Mouse (Mus musculus): Measurements from ENCODE around the gene Arhgap5.
A peak's percentile ranks its signal among the peaks of the same experiment; 100 is the strongest.

Arhgap5 gene

DNA sequence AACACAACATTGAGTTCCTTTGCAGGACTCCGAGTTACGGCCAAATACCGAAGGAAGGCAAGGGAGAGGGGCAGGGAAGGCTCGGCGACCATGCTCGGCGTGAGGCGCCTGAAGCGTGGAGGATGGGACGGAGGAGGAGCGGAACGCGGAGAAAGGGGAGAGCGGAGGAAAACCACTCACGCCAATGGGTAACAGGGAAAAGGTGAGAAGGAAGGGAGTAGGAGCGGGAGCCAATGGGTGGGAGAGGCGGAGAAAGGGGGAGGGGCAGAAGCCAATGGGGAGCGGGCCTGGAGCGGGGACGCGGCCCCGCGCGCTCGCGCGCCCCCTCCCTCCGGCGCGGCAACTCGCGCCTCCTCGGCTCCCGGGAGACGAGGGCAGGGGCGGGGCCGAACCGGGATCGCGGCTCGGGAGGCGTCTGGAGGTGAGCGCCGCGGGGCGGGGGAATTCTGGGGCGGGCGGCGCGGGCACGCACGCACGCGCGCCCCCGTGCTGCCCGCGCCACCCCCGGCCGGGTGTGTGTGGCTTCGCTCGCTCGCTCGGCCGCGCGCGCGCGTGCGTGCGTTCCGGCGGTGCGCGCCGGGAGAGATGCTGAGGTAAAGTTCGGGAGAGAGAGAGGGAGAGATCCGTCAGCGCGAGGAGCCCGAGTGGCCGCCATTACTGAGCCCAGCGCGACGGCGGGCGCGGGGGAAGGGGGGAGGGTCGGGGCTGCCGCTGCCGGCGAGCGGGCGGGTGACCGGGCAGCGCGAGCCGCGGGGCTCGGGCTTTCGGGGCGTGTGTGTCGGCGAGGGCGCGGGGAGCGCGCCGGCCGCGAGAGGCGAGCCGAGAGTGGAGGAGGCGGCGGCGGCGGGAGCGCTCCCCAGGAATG is at the start of gene Arhgap5:
TSS of gene Arhgap5 (plus strand) at position 517 of the 865 bp plus-strand sequence.
- peak; percentile 97 for DNase-seq

DNA sequence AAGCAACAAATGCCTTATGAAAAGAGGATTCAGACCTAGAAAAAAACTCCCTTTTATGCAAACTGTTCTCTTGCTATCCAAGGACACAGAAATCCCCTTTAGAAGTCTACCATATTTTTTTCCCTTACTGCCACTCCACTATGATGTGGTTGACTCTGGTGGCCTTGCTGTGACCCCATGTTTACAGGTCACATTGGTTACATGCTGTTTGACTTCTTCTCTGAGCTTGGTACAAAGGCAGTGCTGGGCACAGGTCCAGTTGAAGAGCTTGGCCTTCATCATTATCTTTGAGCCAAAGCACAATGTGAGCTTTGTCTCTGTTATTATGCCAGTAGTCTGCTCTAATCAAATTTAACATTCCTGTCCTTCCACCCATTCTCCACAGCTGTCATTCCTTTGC is 39.2 kb upstream of the Arhgap5 start:
- no peak for DNase-seq

DNA sequence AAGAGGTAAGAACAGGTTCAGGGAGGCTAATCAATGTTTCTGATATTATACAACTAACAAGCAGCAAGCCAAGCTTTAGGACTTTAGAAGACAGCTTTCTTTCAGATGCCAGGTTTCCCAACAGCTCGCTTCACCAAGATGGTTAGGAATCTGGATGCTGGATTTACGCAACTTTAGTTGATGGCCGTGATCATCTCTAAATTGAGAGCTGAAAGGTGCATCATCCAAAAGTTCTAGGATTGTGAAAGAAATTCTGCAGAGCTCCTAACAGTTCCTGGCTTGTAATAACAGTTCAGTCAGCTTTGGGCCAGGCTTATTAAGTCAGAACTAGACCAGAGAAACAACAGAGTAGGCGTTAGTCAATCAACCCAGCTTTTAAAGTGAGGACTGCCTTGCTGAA is 32.2 kb upstream of the Arhgap5 start:
- no peak for DNase-seq

GRCm38 (mm10) chr12:52473988-52474968 is 29.5 kb upstream of the Arhgap5 start:
- DNase-seq: peak; percentile 19

DNA sequence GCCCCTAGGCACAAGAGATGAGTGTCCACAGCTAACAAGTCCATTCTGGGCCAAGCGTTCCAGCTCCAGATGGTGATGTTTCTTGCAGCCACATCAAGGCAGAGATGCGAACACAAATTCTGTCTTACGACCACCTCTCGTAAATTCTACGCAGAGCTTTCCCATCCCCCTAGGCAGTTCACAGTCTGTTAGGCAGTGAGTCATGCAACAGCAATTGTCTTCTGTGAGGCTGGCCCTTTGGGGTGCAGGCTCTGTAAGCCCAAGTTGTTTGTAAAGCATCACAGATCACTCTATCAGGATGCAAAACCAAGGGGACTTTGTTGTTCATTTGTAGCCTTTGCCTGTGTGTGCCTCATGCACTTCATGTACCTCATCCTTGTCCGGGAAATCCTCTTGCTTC is 27.7 kb upstream of the Arhgap5 start:
- no peak for DNase-seq

- no peak for DNase-seq
Observed at GRCm38 (mm10) chr12:52478611-52479010, 25.2 kb upstream of the Arhgap5 start.

DNA sequence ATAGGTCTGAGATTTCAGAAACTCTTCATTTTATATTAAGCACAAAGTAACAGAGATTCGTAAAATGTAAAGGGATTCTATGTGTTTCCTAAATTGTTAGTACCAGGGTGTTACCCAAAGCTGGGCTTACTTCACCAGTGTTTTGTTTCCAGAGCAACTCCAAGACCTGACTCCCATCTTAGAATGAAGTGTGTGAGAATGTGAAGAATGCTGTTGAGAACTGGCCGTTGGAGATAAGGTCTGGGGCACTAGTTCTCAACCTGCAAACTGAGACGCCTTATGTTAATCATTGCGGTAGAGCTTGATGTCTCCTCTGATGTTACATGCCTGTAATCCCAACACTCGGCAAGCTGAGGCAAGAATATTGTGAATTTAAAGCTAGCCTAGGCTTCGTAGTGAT is 24.4 kb upstream of the Arhgap5 start:
- DNase-seq: no peak

GRCm38 (mm10) chr12:52480851-52481250 is 22.9 kb upstream of the Arhgap5 start:
- DNase-seq: no peak

GRCm38 (mm10) chr12:52481969-52482550 is 21.7 kb upstream of the Arhgap5 start:
- DNase-seq: no peak

- DNase-seq: no peak
Observed at GRCm38 (mm10) chr12:52483219-52483618, 20.6 kb upstream of the Arhgap5 start.

DNA sequence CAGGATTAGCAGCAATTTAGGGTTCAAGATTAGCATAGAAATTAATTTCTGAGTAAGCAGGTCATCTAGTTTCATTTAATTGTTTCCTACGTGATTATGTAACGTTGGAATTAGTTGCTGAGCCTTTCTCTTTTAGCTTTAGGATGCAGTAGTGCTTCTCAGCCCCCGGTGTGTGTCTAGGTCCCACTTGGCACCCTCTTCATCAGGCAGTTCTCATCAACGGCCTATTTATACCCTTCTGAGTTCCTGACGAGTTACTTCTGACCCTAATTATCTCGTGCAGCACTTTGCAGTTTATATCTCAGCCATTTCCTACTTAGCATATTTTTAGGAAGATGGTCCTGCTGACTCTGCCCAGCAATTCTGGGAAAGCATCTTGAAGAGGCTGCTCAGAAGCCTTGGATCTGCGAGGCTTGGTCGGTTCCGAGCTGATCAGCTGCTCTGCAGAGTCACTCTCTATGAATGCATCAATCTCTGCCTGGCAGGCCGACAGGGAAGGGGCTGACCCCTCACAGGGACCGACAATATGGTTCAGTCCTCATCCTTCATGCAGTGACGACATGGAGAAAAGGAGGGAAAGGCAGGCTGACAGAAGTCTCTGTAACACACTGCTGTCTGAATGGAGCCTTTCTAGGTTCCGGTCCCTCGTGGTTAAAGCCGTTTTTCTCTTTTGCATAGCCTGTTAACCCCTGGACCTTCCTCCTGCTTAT is 15.4 kb upstream of the Arhgap5 start:
- no peak for DNase-seq

GRCm38 (mm10) chr12:52493281-52493681 is 10.5 kb upstream of the Arhgap5 start:
- DNase-seq: no peak

- no peak for DNase-seq
Observed at GRCm38 (mm10) chr12:52497209-52497608, 6.6 kb upstream of the Arhgap5 start.

DNA sequence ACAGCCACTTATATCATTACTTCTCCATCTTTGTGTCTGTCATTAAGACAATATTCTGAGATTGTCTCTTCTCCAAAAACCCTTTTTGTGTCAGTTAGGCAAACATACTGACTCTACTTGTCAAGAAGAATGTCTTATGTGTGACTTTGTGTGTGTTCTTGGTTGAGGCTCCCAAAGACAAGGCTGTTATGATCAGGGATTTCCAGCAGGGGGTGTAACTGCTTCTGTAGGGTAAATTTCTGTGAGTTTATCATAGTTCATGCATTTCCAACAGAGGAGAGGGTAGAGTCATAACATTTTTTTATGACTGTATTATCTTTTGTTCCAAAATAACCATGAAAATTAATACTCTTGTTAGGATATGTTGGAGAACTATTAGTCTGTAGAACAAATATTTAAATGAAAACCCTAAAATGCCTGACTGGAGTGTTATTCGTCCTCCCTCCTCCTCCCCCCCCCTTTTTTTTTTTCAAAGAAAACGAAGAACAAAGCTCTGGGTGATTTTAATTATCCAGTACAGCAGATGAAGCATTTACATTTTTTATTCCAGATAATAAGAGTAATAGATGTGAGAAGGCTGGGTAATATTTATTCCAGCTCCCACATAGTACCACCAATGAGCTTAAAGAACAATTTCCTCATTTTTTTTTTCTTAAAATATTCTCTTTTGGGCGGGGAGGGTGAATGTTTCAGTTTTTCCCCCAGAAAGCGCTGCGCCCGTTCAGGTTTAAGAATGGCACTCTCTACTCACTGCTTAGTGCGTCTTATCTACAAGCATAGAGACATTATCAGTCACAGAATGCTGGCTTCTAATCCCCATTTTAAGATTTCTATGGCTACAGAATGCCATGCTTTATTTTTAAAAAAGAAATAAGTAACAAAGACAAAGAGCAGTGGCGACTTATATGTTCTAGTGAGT is 2.6 kb upstream of the Arhgap5 start:
- no peak for DNase-seq

- no peak for DNase-seq
Observed at GRCm38 (mm10) chr12:52502161-52502560, 1.6 kb upstream of the Arhgap5 start.

DNA sequence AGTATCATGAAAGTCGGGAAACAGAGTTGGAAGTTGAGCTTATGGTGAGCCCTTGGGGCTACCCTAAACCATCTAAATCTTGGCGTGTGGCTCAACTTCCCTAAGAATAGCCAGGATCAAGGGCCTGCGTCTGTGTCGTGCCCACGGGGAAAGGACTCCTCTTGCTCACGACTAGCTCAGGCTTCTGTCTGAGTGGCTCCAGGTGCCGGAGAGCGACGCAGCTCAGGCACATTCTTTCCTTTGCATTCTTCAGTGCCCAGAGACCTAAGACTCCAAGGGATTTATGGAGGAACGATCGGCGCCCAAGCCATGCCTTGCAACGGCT is 679 bp upstream of the Arhgap5 start:
- DNase-seq: no peak

DNA sequence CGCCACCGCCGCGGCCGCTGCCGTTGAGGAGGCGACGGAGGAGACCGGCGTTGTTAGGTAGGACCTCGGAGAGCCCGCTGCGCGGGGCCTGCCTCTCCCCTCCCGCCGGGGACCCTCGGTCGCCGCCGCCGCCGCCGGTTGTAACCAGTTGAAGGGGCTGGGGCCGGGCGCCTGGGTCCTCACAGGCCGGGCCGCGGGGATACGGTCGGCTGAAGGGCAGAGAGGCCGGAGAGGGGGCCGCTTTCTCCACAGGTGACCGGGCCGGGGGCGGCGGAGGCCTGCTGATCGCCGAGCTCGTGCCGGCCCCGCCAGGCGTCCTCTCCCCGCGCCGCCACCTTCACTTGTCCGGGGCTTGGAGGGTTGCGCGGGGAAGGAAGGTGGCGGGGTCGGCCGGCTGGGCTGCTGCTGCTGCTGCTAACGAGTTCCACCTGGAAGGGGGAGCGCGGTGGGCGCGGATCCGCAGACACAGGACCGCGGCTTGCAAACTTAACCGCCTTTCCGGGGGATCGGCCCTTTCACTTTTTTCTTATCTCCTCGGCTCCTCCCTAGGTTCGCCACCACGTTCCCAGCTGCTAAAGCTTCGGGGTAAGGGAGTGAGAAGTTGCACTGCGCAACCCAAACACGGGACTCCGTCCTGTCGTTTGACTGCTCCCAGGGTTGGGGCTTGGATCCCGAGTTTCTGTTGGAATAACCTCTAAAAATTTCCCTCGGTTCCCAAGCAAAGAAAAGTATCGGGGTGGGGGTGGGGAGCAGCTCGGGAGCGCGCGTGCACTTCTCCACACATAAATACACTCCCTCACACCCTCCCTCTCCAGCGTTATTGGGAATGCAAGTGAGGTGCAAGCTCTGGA is 784 bp downstream of the Arhgap5 start:
- DNase-seq: peak; percentile 64

DNA sequence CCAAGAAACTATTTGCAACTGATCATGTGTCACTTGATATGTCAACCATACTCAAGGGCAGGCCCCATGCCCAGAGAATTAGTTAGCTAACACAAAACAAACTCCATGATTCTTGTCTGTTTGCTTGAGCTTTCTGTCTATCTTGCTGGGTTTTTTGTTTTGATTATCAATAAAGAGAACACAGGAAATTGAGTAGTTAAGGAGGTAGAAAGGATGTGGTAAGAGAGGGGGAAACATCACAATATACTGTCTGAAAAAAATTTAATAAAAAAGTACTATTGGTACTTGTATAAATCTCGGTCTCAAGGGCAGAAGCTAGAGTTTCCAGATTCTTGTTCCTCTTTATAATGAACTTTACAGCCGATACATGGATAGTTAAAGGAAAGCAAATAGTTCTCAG is 20.9 kb downstream of the Arhgap5 start:
- no peak for DNase-seq

- DNase-seq: no peak
Observed at GRCm38 (mm10) chr12:52525486-52525885, 21.7 kb downstream of the Arhgap5 start.

DNA sequence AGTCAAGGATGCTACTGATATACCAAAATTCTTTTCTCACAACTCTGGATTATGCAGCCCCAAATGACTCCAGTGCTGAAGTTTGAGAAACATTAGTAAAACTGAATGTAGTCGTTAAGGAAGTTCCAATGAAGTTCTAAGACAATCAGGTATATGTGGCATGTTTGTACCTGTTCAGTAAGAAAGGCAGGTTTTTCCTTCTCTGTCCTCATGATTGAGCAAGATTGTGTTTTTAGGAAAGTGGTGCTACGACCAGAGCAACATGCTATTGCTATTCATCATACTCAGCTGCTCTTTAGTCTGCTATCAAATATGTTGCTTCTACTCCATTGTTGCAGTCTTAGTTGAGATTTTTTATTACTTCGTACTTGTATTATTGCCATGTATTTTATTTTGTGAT is 26.0 kb downstream of the Arhgap5 start:
- DNase-seq: no peak

DNA sequence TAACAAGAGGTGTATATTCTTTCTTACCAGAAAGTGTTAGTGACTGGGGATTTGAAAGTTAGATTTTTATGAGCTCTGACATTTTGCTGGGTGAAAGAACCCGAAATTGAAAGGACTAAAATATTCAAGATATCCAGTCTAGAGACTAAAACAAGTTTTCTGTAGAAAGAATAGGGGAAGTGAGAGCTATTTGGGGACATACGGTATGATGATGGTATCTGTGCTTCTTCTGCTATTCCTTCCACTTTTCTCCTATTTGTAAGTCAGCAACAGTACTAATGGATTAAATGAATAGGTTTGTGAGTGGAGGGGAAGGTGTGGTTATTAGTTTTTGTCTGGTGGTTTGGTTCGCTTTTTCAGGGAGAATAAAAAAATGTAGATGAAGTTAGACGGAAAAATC is 37.5 kb downstream of the Arhgap5 start:
- no peak for DNase-seq
